Mouse (Mus musculus) liver, adult 2 months (tissue): ENCODE measurements around the gene Kcnab1.

ENCODE experiments used
- CTCF ChIP-seq: fragments of 200-500 bp; IDR thresholded peaks from 2 replicates; pipeline ENCODE4 v1.5.1; 2011; ENCODE audit warnings: low read depth, low read length, control low read depth
- POLR2A ChIP-seq: fragments of 200-500 bp; IDR thresholded peaks from 2 replicates; pipeline ENCODE4 v1.6.1; 2011; ENCODE audit warnings: low read length, control low read depth; ENCODE audit not compliant: insufficient read depth; ENCODE audit errors: extremely low read depth

GRCm38 (mm10) chr3:65110190-65110589 lies 1.0 kb downstream of the Kcnab1 start:
- TF ChIP-seq POLR2A (no peak), CTCF (no peak)
